Mouse (Mus musculus) T-helper 2 cell (primary cell): ENCODE data around the gene Trafd1.

Experiments
- in situ Hi-C: fragments of 300-600 bp; cut with MboI, MseI; formaldehyde crosslinking; loops from one replicate; pipeline ENCODE4 v1.15.1; 2025; ENCODE audit warnings: high pct_unique_total_duplicates

Trafd1 gene

DNA sequence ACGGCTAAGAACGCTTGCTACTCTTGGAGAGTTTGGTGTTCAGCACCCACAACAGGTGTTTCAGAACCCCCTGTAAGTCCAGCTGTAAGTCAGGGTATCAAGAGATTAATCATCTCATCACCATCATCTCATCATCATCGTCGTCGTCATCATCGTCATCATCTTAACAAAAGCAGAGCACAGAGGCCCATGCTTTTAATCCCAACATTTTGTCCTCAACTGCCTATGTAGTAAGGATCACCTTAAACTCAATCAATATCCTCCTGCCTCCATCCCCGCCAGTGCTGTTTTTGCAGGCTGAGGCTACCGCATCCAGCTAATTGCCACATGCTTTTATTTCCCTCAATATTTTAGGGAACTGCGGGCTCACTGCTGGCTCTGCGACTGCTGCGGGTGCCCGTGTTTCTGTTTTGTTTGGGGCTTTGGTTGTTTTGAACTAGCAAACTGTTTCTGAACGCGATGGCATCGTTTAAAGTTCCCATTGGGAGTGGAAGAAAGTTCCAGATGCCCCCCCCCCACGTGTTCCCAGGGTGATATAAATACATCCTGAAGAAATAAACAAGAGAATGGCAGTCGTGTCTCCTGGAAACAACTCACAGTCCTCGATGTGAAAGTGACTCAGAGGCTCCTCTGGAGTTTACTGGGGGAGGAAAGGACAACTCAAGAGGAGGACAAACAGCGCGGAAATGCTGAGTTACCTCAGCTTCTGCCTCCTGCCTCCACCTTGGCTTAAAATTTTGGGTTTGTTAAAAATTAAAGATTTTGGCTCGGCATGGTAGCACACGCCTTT, 883 bp upstream of the Trafd1 start:
- in situ Hi-C loops = loop anchor here (25.0 kb wide), 1 partner anchor 1751 kb away; the partner anchor contains the start of genes Rhof and Setd1b

DNA sequence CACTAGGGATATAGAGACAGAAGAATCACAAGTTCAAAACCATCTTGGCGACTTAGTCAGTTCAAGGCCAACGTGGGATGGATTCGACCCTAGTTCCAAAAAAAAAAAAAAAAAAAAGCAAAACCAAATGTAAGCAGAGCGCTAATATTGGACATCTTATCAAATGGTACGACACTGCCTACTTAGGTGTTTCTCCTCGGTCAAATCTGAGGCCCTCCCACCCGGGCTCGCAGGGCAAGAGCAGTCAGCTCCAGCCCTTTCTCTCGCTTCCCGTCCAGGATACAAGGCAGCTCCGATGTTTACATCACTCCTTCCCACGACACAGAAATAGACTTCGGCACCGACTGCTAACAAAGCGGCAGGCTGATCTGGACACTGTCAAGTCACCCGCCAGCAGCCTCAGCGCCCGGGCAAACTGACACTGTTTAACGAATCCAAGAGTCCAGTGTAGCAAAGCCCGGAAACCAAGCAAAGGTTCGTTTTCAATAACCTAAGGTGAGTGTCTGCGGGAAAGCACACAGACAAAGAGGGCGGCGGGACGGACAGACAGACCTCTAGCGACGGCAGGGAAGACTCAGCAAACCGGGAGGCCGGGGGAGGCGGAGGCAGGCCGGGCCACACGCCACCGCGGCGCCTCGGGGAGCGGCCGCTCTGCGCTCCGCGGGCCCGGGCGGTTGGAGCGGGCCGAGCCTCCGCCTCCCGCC, 523 bp downstream of the Trafd1 start:
- in situ Hi-C loops = loop anchor here (5.0 to 25.0 kb wide), 2 partner anchors 168 to 1752 kb away; partner anchors contain the start of genes Rhof and Setd1b

DNA sequence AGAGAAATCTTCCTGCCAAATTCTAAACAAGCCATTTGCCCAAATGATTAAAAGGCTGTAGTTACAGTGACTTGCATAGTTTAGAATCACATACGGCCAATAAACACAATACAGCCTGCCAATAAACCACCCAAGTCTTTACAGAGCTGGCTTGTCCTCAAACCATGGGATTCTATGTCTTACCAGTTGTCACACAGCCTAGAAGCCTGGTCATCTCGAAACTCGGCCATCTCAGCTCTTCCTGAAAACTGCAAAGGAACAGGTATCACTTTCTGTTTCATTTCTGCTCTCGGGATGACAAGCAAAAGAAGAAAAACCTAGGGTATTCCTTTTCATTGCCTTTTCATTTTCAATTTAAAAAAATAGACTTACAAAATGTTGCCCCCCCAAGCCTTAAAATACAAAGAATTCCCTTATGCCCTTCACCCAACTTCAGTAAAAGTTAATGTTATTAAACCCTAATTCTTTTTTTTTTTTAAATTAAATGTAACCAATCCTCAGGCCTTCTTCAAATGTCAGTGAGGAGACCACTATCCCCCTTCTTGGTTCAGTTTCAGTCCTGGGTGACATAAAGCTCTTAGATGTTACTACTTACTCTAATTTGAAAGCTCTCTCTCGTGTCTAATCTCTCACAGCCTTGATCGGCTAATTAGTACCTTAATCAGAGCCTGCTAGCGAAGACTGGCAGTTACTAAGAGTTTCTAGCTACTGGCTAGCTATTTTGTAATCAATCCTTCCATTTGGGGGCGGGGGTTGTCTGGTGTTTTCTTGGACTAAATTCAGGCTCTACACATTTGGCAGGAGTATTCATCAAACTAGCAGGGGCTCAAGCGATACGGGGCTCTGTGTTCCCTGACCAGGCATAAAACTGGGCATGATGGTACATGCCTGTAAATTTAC, 1.3 kb downstream of the Trafd1 start:
- in situ Hi-C loops = loop anchor here (5.0 to 25.0 kb wide), 2 partner anchors 167 to 1753 kb away; partner anchors contain the start of genes Rhof and Setd1b

DNA sequence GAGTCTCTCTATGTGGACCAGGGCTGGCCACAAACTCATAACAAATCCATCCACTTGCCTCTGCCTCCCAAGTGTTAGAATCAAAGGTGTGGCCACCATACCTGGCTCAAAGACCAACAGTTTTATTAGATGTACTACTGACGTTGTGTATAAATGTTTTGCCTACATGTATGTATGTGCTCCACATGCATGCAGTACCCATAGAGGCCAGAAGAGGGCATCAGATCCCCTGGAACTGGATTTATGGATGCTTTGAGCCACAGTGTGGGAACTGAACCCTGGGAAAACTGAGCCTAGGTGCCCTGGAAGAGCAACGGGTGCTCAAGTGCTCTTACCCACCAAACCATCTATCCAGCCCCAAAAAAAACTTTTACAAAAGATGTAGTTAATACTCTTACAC, 4.7 kb downstream of the Trafd1 start:
- in situ Hi-C loops = loop anchor here (5.0 to 25.0 kb wide), 2 partner anchors 163 to 1757 kb away; partner anchors contain the start of genes Rhof and Setd1b

DNA sequence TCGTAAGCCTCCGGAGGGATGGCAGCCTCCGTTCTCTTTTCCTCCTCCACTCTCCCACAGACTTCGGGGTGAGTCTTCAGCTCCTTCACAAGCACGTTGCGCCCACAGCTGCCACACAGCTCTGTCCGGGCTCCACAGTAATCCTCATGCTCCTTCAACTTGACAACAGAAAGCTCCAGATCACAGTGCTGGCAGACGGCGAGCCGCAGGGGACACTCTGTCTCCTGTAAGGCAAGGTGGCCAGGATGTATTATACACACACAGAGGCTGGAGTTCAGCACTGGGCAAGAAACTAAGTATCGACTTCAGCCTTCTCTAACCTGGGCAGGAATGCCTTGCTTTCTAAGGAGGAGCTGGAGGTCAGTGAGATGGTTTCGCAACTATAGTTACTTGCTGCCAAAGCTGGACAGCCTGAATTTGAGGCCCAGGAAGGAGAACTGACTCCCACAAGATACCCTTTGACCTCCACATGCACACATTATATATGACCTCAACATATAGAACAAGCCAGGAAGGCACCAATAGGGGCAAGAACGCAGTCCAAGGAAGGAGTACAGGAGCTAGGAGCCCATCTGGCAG, 6.7 kb downstream of the Trafd1 start:
- in situ Hi-C loops = loop anchor here (25.0 kb wide), 1 partner anchor 1759 kb away; the partner anchor contains the start of genes Rhof and Setd1b

DNA sequence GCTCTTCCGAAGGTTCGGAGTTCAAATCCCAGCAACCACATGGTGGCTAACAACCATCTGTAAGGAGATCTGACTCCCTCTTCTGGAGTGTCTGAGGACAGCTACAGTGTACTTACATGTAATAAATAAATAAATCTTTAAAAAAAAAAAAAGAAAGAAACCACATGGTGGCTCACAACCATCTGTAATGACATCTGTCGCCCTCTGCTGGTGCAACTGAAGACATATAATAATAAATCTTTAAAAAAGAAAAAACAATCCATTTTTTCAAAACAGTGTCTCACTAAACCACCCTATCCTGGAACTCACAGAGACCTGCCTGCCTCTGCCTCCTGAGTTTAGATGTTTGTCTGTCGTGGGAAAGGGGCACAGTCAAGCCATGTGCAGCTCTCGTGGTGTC, 8.5 kb downstream of the Trafd1 start:
- in situ Hi-C loops = loop anchor here (25.0 kb wide), 1 partner anchor 1760 kb away; the partner anchor contains the start of genes Rhof and Setd1b

DNA sequence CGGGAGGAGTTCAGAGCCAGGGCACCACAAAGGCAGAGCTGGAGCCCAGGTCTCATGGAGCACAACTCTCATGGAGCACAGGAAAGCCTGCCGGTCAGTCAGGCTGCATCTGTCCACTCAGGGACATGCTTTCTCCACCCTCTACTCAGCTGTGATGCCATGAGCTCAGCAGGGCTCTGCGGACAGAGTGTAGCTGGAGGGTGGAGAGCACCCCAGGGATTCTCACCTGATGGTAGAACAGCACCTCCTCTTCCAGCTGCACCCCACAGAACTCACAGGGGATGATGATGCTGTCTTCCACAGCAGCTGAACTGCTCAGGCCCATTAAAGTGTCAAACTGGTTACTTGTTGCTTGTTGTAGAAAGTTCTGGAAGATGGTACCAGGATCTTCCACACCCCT, 10.6 kb downstream of the Trafd1 start:
- in situ Hi-C loops = loop anchor here (25.0 kb wide), 1 partner anchor 1763 kb away; the partner anchor contains the start of genes Rhof and Setd1b

DNA sequence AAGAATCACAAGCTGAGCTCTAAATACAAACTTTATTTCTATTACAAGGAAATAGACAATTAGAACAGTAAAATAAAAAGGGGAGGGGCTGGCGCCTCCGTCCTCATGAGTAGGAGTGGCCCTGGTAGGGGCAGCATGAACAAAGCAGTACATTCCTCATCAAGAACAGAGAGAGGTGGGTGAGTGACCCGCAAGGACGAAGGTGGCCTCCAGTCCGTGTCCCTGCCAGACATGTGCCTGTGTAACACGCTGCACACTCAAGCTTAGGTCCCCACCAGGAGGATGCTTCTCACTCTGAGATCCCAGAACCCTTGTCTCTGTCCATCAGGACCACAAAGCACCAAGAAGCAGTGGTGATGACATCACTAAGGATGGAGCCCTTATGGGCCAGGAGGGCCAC, 13.7 kb downstream of the Trafd1 start:
- in situ Hi-C loops = no loop called here

DNA sequence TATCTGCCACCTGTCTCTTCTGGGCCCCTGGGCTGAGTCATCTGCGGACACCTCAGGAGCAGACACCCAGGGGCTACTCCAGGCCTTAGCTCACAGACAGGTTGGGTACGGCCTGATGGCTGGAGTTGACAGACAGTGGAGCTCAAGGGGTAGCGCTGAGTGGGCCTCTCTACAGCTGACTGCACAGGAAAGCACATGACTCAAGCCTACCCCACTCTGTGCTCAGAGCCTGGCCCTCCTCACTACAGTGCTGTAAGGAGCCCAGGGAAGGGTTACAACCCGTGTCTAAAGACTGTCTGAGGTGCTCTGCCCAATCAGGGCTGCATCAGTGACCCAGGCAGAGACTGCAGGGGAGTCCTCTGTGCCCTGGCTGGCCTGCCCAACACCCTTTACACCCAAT, 18.2 kb downstream of the Trafd1 start:
- in situ Hi-C loops = no loop called here

DNA sequence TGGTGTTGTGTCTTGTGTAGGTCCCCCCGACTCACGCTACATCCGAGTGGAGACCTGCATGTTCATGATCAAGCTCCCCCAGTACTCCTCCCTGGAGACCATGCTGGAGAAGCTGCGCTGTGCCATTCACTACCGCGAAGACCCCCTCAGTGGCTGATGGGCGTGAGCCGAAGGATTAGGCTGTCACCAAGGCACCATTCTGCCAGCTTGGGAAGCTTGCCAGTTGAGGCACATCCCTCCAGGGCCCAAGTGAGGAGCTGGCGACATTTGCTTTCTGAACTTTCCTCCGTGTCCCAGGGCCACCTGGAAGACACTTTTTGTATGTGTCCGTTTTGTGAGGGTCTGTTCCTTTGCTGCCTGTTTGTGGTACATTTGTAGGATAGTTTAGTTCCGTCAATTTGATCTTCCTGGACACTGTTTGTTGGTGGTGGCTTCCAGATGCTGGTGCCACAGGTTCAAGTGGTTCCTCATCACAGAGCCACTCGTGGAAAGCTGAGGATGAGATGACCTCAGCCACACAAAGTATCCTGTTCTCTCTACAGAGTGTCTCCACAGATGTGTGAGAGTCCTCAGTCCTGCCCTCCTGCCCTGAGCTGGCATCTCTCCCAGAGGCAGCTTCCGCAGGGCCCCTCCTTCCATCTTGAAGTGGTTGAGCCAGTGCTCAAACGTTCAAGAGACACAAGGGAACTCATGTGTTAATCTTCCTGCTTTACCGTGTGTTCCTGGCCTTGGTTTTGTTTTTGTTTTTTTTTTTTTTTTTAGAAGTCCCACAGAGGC, 18.8 kb downstream of the Trafd1 start:
- in situ Hi-C loops = no loop called here

DNA sequence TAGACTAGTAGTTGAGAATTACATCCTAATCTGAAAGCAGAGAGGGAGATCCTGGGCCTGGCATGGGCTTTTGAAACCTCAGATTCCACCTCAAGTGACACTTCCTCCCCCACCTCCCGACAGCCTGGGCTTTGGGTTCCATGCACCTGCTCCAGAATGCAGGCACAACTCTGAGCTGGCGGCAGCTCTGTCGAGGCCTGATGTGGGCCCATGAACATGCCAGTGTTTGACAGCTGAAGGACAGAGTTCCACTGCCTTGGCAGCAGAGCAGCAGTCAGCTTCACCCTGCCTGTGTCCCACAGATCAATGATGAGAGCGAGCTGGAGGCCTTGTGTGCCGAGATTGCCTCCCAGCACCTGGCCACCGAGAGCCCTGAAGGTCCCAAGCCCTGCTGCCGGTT, 22.0 kb downstream of the Trafd1 start:
- in situ Hi-C loops = no loop called here

DNA sequence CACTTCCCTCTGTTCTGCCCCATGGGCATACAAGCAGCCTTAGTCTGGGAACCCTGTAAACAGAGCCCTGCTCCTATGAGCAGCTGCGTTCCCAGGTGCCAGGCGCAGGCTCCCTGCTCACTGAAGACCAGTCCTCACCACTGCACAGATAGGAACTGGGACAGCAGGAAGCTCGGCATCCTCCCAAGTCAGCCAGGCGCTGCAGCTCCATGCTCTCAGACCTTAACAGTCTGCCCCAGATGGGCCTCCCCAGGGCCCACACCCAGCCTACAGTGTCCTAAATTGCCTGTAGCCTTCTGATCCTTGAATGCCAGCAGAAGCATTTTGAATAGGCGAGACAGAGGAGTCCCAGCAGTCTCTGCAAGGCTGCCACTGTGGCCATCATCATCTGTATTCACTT, 23.7 kb downstream of the Trafd1 start:
- in situ Hi-C loops = no loop called here

DNA sequence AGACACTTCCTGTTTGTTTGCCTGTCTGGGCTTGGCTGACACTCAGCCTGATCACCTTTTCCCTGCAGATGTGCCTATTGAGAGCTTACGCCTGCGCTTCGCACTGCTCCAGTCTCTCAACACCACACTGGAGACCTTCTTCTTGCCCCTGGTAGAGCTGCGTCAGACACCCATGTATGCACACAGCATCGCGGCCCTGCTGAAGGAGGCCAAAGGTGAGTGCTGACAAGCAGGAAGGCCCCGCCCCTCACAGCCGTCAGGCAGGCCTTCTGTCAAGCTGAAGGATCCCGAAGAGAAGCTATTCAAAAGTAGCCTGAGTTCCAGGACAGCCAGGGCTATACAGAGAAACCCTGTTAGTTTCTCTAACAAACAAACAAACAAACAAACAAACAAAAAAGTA, 26.2 kb downstream of the Trafd1 start:
- in situ Hi-C loops = loop anchor here (10.0 kb wide), 2 partner anchors 394 to 716 kb away; no protein-coding TSS in a partner anchor

DNA sequence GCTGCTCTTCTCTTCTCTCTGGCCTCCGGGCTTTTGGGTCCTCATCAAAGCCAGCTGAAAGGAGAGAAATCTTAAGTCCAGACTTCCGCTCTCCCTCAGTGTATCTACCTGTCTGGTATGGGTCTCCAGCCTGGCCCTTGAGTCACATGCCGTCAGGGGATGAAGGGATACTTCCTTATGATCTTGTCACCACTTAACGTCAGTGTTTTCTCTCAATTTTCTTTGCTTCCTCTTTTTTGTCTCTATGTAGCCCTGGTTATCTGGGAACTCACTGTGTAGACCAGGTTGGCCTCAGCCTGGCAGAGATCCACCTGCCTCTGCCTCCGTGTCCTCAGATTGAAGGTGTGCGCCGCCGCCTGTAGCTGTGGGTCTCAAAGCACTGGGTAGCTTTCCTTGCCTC, 41.4 kb downstream of the Trafd1 start:
- in situ Hi-C loops = no loop called here

DNA sequence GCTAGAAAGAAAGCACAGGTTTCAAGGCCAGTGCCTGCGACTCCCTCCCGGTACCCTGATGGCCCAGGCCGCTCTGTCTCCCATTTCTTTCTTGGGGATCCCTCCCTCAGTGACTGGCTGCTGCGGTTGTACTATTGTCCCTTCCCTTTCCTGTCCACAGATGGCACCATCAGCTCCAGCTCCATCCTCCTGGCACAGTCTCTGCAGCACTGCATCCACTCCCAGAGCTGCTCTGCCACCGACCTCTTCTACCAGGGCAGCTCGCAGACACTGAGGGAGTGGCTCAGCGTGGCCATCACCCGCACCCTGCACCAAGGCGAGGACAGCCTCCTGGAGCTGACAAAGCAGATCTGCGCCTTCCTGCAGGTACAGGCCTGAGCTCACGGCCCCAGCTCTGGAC, 42.9 kb downstream of the Trafd1 start:
- in situ Hi-C loops = no loop called here

DNA sequence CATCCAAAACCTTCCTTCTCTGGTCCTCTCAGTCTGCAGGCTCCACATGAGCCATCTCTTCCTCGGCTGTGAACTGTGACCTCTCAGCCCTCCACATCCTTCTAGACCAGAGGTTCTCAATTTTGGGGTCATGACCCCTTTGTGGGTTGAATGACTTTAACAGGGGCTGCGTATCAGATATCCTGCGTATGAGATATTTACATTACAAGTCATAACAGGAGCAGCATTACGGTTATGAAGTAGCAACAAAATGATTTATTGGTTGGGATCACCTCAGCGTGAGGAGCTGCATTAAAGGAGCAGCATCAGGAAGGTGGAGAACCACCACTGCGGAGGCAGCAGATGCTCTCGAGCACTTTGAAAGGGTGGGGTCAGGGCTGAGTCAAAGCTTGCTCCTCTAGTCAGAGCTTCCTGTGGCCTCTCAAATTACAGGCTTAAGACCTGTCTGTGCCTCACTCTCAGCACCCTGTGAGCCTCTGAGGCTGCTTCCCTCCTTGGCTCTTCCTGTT, 44.4 kb downstream of the Trafd1 start:
- in situ Hi-C loops = no loop called here

DNA sequence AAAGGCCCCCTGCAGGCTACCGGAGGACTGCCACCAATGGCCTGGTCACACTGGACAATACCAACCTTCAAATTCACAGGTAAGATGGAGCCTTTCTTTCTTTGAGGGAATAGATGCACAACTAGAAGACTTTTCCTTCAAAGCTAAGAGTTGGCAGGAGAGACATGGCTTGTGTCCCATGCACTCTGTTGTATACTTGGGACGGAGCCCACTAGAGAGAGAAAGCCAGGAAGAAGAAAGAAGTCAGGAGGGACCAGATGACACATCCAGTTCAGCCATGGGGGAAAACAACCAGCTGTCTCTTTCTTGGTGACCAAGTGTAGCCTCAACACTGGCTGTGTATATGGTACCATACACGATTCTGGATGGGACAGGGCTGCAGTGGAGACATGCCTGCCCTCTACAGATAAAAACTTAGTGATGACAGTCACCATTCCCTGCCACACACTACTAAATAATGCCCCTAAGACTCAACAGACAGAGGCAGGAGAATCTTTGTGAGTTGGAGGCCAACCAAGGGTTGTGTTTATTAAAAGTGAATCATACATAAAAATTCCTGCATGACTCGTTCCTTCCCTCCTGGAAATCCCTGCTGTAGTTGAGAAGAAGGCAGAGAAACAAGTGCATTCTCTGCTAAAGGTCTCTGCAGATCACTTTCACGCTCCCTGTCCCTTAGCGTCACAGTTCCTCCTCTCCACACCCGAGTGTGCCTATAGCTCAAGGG, 45.8 kb downstream of the Trafd1 start:
- in situ Hi-C loops = no loop called here

DNA sequence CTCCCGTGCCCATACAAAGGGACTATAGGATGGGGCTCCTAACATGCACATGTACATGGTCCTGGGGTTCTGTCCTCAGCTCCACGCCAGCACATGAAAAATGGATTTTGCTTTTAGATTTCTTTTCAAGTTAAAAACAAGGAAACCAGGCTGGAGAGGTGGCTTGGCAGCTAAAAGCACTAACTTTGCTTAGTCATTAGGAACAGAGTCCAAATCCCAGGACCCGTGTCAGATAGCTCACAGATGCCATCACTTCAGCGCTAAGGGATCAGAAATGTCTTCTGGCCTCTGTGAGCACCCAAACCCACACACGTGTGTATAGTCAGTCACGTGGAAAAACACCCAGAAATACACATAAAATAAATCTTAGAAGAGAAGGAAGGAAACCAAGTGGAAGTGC, 48.7 kb downstream of the Trafd1 start:
- in situ Hi-C loops = no loop called here

DNA sequence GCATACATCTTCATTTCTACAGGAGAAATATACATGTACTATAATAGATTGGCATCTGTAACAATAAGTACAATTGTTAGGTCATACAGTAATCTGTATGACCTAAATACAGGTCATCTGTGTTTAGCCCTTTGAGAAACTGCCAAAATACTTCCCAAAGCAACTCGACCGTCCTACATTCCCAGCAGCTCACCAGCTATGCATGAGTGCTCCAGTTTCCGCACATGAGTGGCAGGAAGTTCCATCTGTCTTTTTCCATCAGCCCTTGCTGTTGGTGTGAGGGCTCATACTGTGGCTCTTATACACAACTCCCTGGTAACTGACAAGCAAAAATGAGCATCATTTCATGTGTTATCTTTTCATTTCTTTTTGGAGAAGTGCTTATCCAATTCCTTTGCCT, 49.4 kb downstream of the Trafd1 start:
- in situ Hi-C loops = no loop called here
